Mouse (Mus musculus) forebrain, embryonic 16.5 days (tissue): ENCODE data around the gene Col4a2. TPM values are rescaled to one million over a fixed set of nuclear protein-coding genes. Genes with fewer than 3 reads are reported as not detected.

ENCODE experiments used
- ATAC-seq: fragments of 200-750 bp; cut with Nextera tagmentation; 2 replicates; pipeline ENCODE4 v1.8.0; 2017; ENCODE audit warnings: mild to moderate bottlenecking, moderate library complexity
- H3K27ac ChIP-seq: fragments of 300-500 bp; sonication (generic); 2 replicates; pipeline ENCODE4 v1.5.1; 2014; ENCODE audit warnings: low read length, control low read depth
- H3K27me3 ChIP-seq: fragments of 300-500 bp; sonication (generic); replicated peaks from 2 replicates; pipeline ENCODE4 v1.6.1; 2014; ENCODE audit warnings: low read length; ENCODE audit not compliant: control insufficient read depth, insufficient read depth
- H3K36me3 ChIP-seq: fragments of 300-500 bp; sonication (generic); 2 replicates; pipeline ENCODE4 v1.6.1; 2014; ENCODE audit not compliant: control insufficient read depth, insufficient read depth
- H3K4me1 ChIP-seq: fragments of 300-500 bp; sonication (generic); replicated peaks from 2 replicates; pipeline ENCODE4 v1.6.1; 2014; ENCODE audit warnings: low read length; ENCODE audit not compliant: control insufficient read depth, insufficient read depth
- H3K4me2 ChIP-seq: fragments of 300-500 bp; sonication (generic); 2 replicates; pipeline ENCODE4 v1.6.1; 2014; ENCODE audit warnings: mild to moderate bottlenecking, low read length, control low read depth
- H3K4me3 ChIP-seq: fragments of 300-500 bp; sonication (generic); replicated peaks from 2 replicates; pipeline ENCODE4 v1.5.1; 2014; ENCODE audit warnings: mild to moderate bottlenecking, low read length, control low read depth
- H3K9ac ChIP-seq: fragments of 300-500 bp; sonication (generic); replicated peaks from 2 replicates; pipeline ENCODE4 v1.6.1; 2014; ENCODE audit warnings: low read depth, low read length, control low read depth
- H3K9me3 ChIP-seq: fragments of 300-500 bp; sonication (generic); 2 replicates; pipeline ENCODE4 v1.6.1; 2016; ENCODE audit warnings: low read length; ENCODE audit not compliant: control insufficient read depth
- WGBS: fragments of 180-500 bp; shearing (Covaris S2); extraction: QIAGEN DNeasy Blood & Tissue Kit; methylation state at CpG from one replicate; pipeline ENCODE4 v1.1.7; 2014; 5-methylcytosine and 5-hydroxymethylcytosine counted together
- polyA plus RNA-seq: library from polyadenylated mRNA; unstranded; fragments of >200 nt; fragmentation: Nextera tagmentation; extraction: Ambion mirVana; gene quantifications from 2 replicates; pipeline ENCODE4 v1.2.1, GENCODE M21; 2015

Col4a2 gene
- polyA plus RNA-seq, 1 experiment from 2014 or later = 29.1 TPM

DNA sequence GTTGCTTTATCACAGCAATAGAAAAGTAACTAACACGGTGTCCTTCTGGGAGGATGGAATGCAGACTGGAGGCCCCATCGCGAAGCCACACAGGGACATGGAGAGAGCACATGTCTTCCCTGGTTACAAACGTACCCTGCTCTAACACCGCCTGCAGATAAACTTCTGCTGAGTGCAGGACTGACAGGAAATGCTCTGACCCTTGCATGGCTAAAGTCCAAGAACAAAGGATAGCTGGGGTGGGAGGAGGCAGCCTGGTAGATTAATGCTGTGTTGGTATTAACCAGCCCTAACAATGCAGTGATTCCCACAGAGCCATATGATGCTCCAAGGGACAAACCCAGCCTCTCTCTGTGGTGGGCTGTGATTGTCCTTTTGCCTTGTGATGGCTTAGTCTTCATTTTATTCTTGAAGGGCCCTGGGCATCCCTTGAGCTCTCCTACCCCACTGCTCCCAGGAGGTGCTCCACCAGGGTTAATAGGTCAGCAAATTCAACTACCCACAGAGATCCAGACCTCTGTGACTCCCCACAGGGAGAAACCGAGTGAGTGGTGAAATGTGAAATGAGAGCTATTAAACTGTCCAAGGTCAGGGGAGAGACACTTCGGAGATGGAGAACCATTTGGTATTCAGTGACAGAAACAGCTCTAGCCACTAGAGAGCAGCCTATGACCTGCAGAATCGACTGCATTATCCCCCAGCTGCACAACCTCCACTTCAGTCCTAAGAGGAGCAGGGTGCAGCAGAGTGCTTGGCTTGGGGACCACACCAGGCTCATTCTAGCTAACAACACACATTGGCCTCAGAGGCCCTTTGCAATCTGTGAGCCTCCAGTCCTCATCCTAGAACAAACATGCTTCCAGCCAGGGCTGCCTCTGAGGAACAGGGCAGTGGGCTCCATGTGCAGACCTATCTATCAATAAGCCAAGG is 137.8 kb downstream of the Col4a2 start:
- WGBS = 44% methylated on average over 8 of the region's 8 CpGs
- Histone ChIP-seq H3K4me3 (no peak overlapping the region), H3K9ac (no peak overlapping the region), H3K27me3 (no peaks in the 10 kb centered on the region), H3K9me3 (no peaks in the 10 kb centered on the region), H3K36me3 (no peaks in the 10 kb centered on the region), H3K4me1 (no peaks in the 10 kb centered on the region), H3K27ac (no peak overlapping the region), H3K4me2 (no peak overlapping the region)
- no peak for ATAC-seq

DNA sequence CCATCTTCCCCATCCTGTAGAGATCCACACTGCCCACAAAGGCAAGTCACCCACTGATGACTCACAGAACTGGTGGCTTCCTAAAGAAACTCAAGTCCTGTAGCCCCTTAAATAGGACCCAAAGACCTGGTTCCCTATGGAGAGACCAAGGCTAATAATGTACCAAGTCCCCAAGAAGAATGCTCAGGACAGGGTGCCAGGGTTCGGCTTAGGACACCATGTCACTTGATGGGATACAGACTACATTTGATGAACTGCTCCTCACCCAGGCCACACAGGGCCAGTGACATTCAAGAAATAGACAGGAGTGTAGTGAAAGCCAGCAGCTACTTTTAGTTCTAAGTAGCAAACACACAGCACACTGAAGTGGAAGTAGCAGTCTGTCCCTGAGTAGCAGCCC is 139.5 kb downstream of the Col4a2 start:
- Histone ChIP-seq H3K9ac (no peak overlapping the region), H3K4me1 (no peaks in the 10 kb centered on the region), H3K27me3 (no peaks in the 10 kb centered on the region), H3K27ac (no peak overlapping the region), H3K4me3 (no peak overlapping the region), H3K9me3 (no peaks in the 10 kb centered on the region), H3K4me2 (no peak overlapping the region), H3K36me3 (no peaks in the 10 kb centered on the region)
- ATAC-seq = no peak
- 97% methylated on average over 1 of the region's 1 CpGs for WGBS

DNA sequence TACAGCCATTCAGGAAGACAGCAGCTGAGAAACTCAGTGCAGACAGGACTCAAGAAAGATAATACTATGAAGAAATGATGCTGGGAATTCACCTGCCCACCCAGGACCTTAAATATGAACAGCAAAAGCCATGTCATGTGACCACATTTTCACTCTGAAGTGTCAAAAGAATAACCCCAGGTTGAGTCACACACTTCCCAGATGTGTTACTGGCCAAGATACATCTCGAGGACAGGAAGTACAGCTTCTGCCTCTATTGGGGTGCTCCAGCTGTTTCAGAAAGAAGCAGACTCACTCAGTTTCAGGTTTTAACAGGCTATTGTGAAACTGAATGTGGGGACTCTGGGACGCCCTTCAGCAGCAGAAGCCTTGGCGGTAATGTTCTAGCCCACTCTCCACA is 140.0 kb downstream of the Col4a2 start:
- WGBS = 39% methylated on average over 3 of the region's 3 CpGs
- H3K36me3 ChIP-seq = no peaks in the 10 kb centered on the region
- H3K4me3 ChIP-seq = no peak overlapping the region
- no peak for ATAC-seq
- no peak overlapping the region for H3K27ac ChIP-seq
- no peak overlapping the region for H3K4me2 ChIP-seq
- no peak overlapping the region for H3K9ac ChIP-seq
- no peaks in the 10 kb centered on the region for H3K9me3 ChIP-seq
- no peaks in the 10 kb centered on the region for H3K27me3 ChIP-seq
- H3K4me1 ChIP-seq = no peaks in the 10 kb centered on the region

DNA sequence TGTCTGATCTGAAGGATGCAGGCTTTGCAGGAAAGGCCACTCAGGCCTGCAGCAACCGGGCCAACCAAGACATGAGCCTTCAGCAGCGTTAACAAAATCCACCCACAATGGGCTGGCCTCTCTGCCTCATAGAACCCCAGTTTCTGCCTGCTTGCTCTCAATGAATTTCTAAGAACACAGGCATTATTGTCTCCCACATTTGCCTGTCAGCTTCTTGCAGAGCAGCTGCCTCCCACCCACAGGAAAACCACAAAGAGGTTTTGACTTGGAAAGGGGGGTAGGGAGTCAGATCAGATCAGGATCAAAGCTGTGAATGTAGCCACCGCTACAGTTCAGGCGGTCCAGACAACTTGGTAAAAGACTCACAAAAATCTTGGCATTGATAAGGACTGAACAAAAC is 140.4 kb downstream of the Col4a2 start:
- Histone ChIP-seq H3K4me3 (no peak overlapping the region), H3K9me3 (no peaks in the 10 kb centered on the region), H3K36me3 (no peaks in the 10 kb centered on the region), H3K4me2 (no peak overlapping the region), H3K9ac (no peak overlapping the region), H3K27ac (no peak overlapping the region), H3K27me3 (no peaks in the 10 kb centered on the region), H3K4me1 (0 out of 2 replicates have a peak, but pooled peaks cover 2% of the 10 kb centered on the region)
- ATAC-seq = peak; percentile 28; the same call in 1 of the 2 replicates
- WGBS = 4% methylated on average over 4 of the region's 4 CpGs

DNA sequence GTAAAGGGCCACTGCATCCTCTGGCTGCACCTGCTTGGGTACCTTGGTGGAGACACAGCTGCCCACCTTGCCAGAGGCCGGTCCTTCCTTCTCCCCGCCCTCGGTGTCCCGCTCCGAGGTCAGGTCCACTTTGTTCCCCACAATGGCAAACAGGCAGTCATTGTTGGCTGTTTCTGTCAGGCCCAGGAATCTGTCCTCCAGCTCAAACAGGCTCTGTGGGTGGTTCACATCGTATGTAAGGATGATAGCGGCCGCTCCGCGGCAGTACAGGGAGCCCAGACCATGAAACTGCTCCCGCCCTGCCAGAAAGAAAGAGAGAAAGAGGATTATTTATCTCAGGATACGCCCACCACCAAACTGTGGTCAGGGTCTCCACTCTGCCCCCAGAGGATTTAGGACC is 141.6 kb downstream of the Col4a2 start:
- Histone ChIP-seq H3K9me3 (no peaks in the 10 kb centered on the region), H3K4me1 (0 out of 2 replicates have a peak, but pooled peaks cover 2% of the 10 kb centered on the region), H3K27me3 (no peaks in the 10 kb centered on the region), H3K9ac (no peak overlapping the region), H3K4me2 (no peak overlapping the region), H3K4me3 (no peak overlapping the region), H3K27ac (no peak overlapping the region), H3K36me3 (no peaks in the 10 kb centered on the region)
- no peak for ATAC-seq
- WGBS = 24% methylated on average over 12 of the region's 12 CpGs

DNA sequence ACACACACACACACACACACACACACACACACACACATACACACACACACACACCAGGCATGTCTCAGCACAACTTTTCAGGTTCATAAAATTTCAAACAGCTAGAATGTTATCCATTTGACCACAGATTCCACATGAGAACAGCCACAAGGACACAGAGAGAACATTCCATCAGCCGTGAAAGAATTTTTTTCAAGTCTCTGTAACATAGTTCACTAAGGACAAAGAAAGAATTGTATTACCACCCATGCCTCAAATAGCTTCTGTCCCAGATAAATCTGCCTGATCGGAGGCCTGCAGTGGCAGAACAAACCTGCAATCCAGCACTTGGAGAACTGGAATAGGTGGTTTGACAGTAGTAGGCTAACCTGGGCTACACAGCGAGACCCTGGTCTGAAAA is 144.7 kb downstream of the Col4a2 start:
- Histone ChIP-seq H3K27ac (no peak overlapping the region), H3K4me2 (no peak overlapping the region), H3K4me3 (no peak overlapping the region), H3K27me3 (no peaks in the 10 kb centered on the region), H3K9ac (no peak overlapping the region), H3K4me1 (0 out of 2 replicates have a peak, but pooled peaks cover 2% of the 10 kb centered on the region), H3K9me3 (no peaks in the 10 kb centered on the region), H3K36me3 (no peaks in the 10 kb centered on the region)
- 74% methylated on average over 3 of the region's 3 CpGs for whole genome bisulfite sequencing
- ATAC-seq = no peak

DNA sequence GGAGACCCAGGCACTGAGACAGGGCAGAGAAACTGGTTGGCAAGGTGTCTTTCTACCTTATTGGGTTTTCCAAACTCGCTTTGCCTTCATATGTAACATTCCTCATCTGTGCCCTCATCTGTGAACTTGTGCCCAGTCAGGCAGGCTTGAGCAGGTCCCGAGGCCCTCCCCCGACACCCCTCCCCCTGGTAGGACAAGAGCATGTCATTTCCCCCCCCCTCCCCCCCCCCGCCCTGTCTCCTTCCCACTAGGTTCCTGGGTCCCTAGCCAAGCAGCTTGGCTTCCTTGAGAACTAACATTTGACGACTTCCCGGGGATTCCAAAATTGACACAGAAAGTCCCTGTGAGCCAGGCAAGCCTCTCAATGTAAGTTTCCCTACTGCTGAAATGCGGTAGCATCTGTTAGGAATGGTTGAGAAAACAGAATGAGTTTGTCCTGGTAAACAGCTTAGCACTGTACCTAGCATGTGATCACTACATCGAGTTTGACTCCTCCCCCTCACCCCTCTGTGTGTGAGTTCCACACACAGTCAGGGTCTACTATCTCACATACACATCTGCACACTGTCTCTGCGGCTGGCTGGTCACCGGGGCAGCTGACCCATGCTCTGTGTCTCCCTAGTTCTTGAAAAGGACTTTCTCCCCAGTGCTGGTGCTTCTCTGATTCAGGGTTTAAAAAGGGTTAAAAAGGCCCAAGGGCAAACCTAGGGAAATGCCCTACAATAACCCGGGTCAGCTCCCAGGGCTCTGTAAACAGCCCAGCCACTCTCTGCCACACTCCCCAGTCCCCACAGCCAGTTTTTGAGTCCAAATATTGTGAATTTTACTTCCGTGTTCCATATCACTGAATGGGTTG is 145.6 kb downstream of the Col4a2 start:
- H3K9me3 ChIP-seq = no peaks in the 10 kb centered on the region
- H3K36me3 ChIP-seq = no peaks in the 10 kb centered on the region
- WGBS = 55% methylated on average over 12 of the region's 12 CpGs
- no peak overlapping the region for H3K27ac ChIP-seq
- no peaks in the 10 kb centered on the region for H3K27me3 ChIP-seq
- no peak overlapping the region for H3K4me2 ChIP-seq
- H3K4me1 ChIP-seq = 0 out of 2 replicates have a peak, but pooled peaks cover 2% of the 10 kb centered on the region
- peak; percentile 59 for ATAC-seq
- H3K9ac ChIP-seq = no peak overlapping the region
- H3K4me3 ChIP-seq = no peak overlapping the region

DNA sequence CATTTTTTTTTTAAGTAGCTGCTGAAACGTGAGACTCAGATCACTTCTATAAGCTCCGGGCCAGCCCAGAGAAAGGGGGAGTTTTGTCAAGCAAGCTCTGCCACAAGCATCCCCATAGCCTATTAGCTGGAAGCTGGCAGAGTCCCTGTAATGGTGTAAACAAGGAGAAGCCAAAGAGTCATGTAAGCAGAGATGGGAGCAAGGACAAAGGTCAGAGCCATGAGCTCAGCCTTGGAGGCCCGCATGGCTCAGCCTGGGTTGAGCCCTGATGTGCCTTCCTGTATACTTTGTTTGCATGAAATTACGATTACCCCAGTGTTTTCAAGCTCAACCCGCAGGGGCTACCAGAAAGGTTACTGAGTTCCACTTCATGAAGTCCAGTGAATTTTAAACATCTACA is 146.4 kb downstream of the Col4a2 start:
- Histone ChIP-seq H3K4me2 (no peak overlapping the region), H3K9ac (no peak overlapping the region), H3K4me1 (0 out of 2 replicates have a peak, but pooled peaks cover 2% of the 10 kb centered on the region), H3K9me3 (no peaks in the 10 kb centered on the region), H3K27ac (no peak overlapping the region), H3K4me3 (no peak overlapping the region), H3K27me3 (no peaks in the 10 kb centered on the region), H3K36me3 (no peaks in the 10 kb centered on the region)
- ATAC-seq = no peak
- 59% methylated on average over 5 of the region's 5 CpGs for WGBS

DNA sequence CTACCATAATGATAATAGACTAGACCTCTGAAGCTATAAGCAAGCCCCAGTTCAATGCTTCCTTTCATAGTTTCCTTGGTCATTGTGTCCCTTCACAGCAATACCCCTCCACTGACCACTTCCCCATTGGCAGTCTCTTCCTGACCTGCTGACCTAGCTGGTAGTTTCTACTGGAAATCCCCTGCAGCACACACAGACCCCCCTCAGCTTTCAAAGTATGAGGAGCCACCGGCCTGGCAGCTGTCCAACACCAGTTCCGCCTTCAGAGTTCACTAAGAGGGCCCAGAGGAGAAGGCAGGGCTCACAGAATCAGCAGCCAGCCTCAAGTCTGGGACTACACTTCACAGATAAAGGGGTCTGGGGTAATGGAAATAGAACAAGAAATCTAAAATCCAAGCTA is 148.3 kb downstream of the Col4a2 start:
- WGBS = 36% methylated on average over 2 of the region's 2 CpGs
- no peak overlapping the region for H3K9ac ChIP-seq
- H3K36me3 ChIP-seq = no peaks in the 10 kb centered on the region
- no peak overlapping the region for H3K4me3 ChIP-seq
- no peak overlapping the region for H3K27ac ChIP-seq
- no peaks in the 10 kb centered on the region for H3K27me3 ChIP-seq
- no peaks in the 10 kb centered on the region for H3K9me3 ChIP-seq
- H3K4me1 ChIP-seq = 0 out of 2 replicates have a peak, but pooled peaks cover 2% of the 10 kb centered on the region
- ATAC-seq = no peak
- H3K4me2 ChIP-seq = no peak overlapping the region
